Mouse (Mus musculus): ENCODE results near the gene Las1l. TPM values are rescaled to one million over a fixed set of nuclear protein-coding genes. Genes with fewer than 3 reads are reported as not detected.

The Las1l gene
- 34.0 and 35.1 TPM in 2 replicates for total RNA-seq (2012; rRNA removed)
- 10 to 100 TPM in 1 of 2 experiments, not detected in 1; 86.3 TPM for polyA plus RNA-seq (2012; ENCODE audit: insufficient read depth in 1 of 2, insufficient read length in 2 of 2, low read depth in 1 of 2, low replicate concordance in 2 of 2, missing spikeins in 1 of 2)

DNA sequence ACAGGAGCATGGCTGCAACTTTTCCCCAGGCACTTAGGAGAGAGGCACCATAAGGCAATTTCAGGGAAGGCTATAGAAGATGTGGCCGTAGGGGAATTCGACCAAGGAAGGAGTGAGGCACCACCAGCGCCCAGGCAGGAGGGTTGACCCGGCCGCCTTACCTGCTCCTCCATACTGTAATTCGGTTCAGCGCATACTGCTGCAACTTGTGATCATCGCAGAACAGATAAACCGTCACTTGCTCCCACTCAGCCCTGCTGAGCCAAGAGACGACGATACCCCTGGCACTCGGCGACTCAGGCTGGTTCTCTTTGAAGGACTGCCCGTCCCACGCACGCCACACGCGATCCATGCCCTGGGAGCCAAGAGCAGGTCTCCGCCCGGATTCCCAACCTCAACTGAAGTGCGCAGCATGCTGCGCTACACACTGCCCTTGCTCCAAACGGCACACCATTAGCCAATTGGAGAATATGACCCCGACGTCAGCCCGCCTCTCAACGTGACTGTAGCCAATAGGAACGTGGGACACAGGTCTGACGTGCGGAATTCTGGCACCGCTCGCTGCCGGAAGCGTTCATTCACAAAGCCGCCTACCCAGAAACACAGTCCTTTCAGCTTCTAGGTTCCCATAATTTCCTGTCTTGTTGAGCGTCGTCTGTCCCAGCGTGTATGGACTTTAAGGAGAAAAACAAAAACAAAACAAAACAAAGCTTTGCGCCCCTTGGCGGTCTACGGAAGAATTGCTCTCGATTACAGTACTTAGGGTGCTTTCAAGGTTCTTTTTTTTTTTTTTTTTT, at the start of gene Las1l:
Gene Las1l, minus strand, starts transcription at position 466 of the 797 bp plus-strand sequence.
- DNase-seq (ENCODE audit: low read depth, low spot score), result peak; percentile 94
- H3K79me2 ChIP-seq (ENCODE audit: control insufficient read depth, insufficient read depth, low read length, poor library complexity), result peaks cover 16% of the 10 kb centered on the region
- peak within 1 kb of the TSS; percentile 82 for H3K9ac ChIP-seq (ENCODE audit: control insufficient read depth, low read depth, low read length, poor library complexity, severe bottlenecking)
- H3K36me3 ChIP-seq (ENCODE audit: control insufficient read depth in 1 of 2, insufficient read depth in 2 of 2, low read length in 2 of 2), result peaks cover 4 to 8% of the 10 kb centered on the region in 2 experiments
- H3K9me3 ChIP-seq (replicated peaks; ENCODE audit: insufficient read depth, low read length), result no peaks in the 10 kb centered on the region
- H3K4me1 ChIP-seq (ENCODE audit: control insufficient read depth in 1 of 2, insufficient read depth in 2 of 2, low read length in 2 of 2), result no peaks in the 10 kb centered on the region
- H3K4me3 ChIP-seq (ENCODE audit: control insufficient read depth in 1 of 2, insufficient read depth in 1 of 2, low read depth in 2 of 2, low read length in 2 of 2), result peak within 1 kb of the TSS; percentile 69 to 92
- H3K27ac ChIP-seq (ENCODE audit: control insufficient read depth, low read depth, low read length), result peak within 1 kb of the TSS; percentile 63
- H3K27me3 ChIP-seq (ENCODE audit: control insufficient read depth in 1 of 2, insufficient read depth in 2 of 2, low read length in 2 of 2), result no peaks in the 10 kb centered on the region
- TF ChIP-seq ETS1 (IDR thresholded peaks at IDR 0.05; ENCODE audit: low read depth, low read length) (peak; percentile 45; the same call in 1 of the 2 replicates), SIN3A (IDR thresholded peaks at IDR 0.05; ENCODE audit: low read length) (peak; percentile 94), KAT2A (conservative IDR thresholded peaks at IDR 0.05; ENCODE audit: low read depth, low read length) (peak; percentile 64), POLR2AphosphoS5 (IDR thresholded peaks at IDR 0.05; ENCODE audit: borderline replicate concordance, low read depth, low read length) (0 out of 2 replicates have a peak, but pooled peaks have one; percentile 72), ZMIZ1 (IDR thresholded peaks at IDR 0.05; ENCODE audit: low read depth, low read length) (peak; percentile 82), ELF1 (IDR thresholded peaks at IDR 0.05; ENCODE audit: low read depth, low read length) (peak; percentile 74; the same call in 1 of the 2 replicates), MEF2A (IDR thresholded peaks at IDR 0.05; ENCODE audit: extremely low read depth, insufficient replicate concordance, low read depth, low read length, poor library complexity, severe bottlenecking) (no peak), TBP (IDR thresholded peaks at IDR 0.05; ENCODE audit: low read depth, low read length) (peak; percentile 94), EP300 (IDR thresholded peaks at IDR 0.05; ENCODE audit: low read depth in 1 of 2, low read length in 2 of 2) (peak in 1 of 2 experiments; percentile 23; a peak in 1 of 4 replicates), RAD21 (IDR thresholded peaks at IDR 0.05; ENCODE audit: low read depth, low read length) (no peak), TCF12 (IDR thresholded peaks at IDR 0.05; ENCODE audit: low read depth, low read length) (peak; percentile 74), MAZ (IDR thresholded peaks at IDR 0.05; ENCODE audit: low read depth, low read length) (0 out of 2 replicates have a peak, but pooled peaks have one; percentile 43), TAL1 (IDR thresholded peaks at IDR 0.05; ENCODE audit: low read length) (no peak), NELFE (IDR thresholded peaks at IDR 0.05; ENCODE audit: low read depth, low read length) (peak; percentile 80), CHD2 (IDR thresholded peaks at IDR 0.05; ENCODE audit: low read length) (peak; percentile 34; the same call in 1 of the 2 replicates), E2F4 (IDR thresholded peaks at IDR 0.05; ENCODE audit: borderline replicate concordance, low read depth, low read length) (no peak), ZC3H11A (IDR thresholded peaks at IDR 0.05; ENCODE audit: low read depth, low read length) (no peak), USF2 (IDR thresholded peaks at IDR 0.05; ENCODE audit: borderline replicate concordance in 1 of 2, insufficient read depth in 1 of 2, low read depth in 1 of 2, low read length in 2 of 2) (no peak), UBTF (IDR thresholded peaks at IDR 0.05; ENCODE audit: borderline replicate concordance, insufficient read depth, low read depth, low read length) (no peak), GATA1 (IDR thresholded peaks at IDR 0.05; ENCODE audit: low read depth, low read length) (no peak), CTCF (IDR thresholded peaks at IDR 0.05 in 2 of 3, conservative IDR thresholded peaks at IDR 0.05 in 1 of 3; ENCODE audit: control insufficient read depth in 1 of 3, insufficient read depth in 1 of 3, low read depth in 2 of 3, low read length in 3 of 3, poor library complexity in 1 of 3, severe bottlenecking in 1 of 3) (peak in 1 of 3 experiments; percentile 42; a peak in 2 of 6 replicates), BHLHE40 (IDR thresholded peaks at IDR 0.05; ENCODE audit: borderline replicate concordance, low read depth, low read length) (no peak), MXI1 (IDR thresholded peaks at IDR 0.05; ENCODE audit: low read depth, low read length) (peak; percentile 93), ZNF384 (IDR thresholded peaks at IDR 0.05; ENCODE audit: low read depth, low read length) (peak; percentile 88), MYC (IDR thresholded peaks at IDR 0.05; ENCODE audit: low read depth, low read length) (peak; percentile 79; the same call in 1 of the 2 replicates), MAX (IDR thresholded peaks at IDR 0.05; ENCODE audit: low read length) (peak; percentile 79), NRF1 (IDR thresholded peaks at IDR 0.05; ENCODE audit: insufficient read depth, low read depth, low read length, poor library complexity, severe bottlenecking) (peak; percentile 67), JUND (IDR thresholded peaks at IDR 0.05; ENCODE audit: low read depth, low read length) (no peak), MYB (IDR thresholded peaks at IDR 0.05; ENCODE audit: low read depth, low read length) (no peak), POLR2A (IDR thresholded peaks at IDR 0.05; ENCODE audit: control insufficient read depth in 1 of 2, insufficient read depth in 1 of 2, low read depth in 1 of 2, low read length in 2 of 2, poor library complexity in 1 of 2) (peak; percentile 83 to 95), POLR2AphosphoS2 (IDR thresholded peaks at IDR 0.05; ENCODE audit: low read length) (peak; percentile 90), HCFC1 (IDR thresholded peaks at IDR 0.05; ENCODE audit: low read depth, low read length) (peak; percentile 91), USF1 (IDR thresholded peaks at IDR 0.05; ENCODE audit: low read depth, low read length) (peak; percentile 56), RCOR1 (IDR thresholded peaks at IDR 0.05; ENCODE audit: low read depth, low read length) (0 out of 2 replicates have a peak, but pooled peaks have one; percentile 18), SMC3 (IDR thresholded peaks at IDR 0.05; ENCODE audit: low read depth, low read length) (no peak)
